Mouse (Mus musculus) CD4-positive helper T cell, adult 2 months (primary cell): ENCODE results near the gene A630089N07Rik.
A peak's percentile ranks its signal among the peaks of the same experiment; 100 is the strongest.
"Not testable (repeated sequence)": the region's sequence is repeated elsewhere in the genome, so short reads cannot be mapped to it uniquely, and the experiment has no call there.

Experiments
- DNase-seq: peaks from one replicate; pipeline ENCODE4 v3.0.0-alpha.2; 2012; ENCODE audit warnings: low read depth, missing footprints, low spot score

A630089N07Rik gene

DNA sequence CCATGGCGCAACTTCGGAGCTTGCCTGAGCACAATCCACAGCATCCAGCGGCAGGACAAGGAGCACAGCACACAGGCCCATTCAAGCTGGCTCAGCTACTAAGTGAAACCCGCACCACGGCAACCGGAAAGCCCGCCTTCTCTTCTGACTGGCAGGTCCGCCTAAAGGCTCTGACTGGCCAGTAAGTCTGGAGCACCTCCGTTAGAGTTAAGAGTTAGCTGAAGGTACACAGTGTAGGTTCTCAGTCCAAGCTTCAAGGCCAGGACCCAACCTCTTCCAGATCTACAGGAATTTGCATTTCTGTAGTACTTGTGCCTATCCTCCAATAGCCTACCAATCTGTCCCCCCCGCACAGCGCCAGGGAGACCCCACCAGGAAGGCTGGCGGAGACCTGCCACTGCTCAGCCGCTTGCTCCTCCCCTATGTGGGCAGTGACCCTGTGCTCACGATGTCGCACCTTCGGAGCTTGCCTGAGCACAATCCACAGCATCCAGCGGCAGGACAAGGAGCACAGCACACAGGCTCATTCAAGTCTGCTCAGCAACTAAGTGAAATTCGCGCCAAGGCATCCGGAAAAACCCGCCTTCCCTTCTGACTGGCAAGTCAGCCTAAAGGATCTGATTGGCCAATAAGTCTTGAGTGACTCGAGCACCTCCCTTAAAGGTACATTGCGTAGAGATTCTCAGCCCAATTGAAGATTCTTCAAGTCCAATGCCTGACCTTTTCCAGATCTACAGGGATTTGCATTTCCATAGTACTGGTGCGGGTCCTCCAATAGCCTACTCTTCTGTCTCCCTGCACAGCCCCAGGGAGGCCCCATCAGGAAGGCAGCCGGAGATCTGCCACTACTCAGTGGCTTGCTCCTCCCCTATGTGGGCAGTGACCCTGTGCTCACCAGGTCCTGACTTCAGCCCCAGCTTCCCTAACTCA is at the start of gene A630089N07Rik:
A630089N07Rik (minus strand) TSS at position 562 of the 930 bp plus-strand sequence.
- DNase-seq: peak; percentile 86

- DNase-seq: no peak
Observed at GRCm38 (mm10) chr16:98107109-98107508, 24.9 kb upstream of the A630089N07Rik start.

DNA sequence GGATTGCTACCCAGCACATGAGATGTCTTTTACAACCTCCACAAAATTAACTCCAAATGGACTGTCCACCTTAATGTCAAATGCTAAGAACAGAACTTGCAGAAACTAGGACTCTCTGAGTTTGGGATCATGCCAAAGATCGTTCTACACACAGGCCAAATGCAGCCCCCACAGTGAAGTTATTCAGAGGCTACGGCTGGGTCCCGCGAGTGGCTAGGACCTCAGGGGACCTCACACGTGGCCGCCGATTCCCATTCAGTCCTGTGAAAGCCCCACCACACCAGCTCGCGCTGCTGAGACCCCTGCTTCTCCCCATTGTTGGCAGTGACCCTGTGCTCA is 731 bp downstream of the A630089N07Rik start:
- DNase-seq: not testable (repeated sequence)

DNA sequence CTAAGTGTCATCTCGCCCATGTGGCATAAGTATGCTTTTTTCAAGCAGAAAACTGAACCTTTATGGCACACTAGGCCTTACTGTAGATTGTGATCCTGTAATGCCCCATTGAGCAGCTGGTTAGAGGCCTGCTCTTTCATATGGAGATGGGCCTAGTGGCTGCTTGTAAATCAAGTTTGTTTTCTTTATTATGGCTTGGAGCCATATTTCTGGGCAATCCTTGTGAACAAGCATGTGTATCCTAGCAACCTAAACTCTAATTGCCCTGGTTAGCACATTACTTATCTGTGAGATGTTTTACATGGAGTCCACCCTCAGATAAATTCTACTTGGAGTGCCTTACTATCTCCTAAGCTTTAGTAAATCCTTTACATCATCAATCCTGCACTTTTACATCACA is 1.1 kb downstream of the A630089N07Rik start:
- peak; percentile 4 for DNase-seq

DNA sequence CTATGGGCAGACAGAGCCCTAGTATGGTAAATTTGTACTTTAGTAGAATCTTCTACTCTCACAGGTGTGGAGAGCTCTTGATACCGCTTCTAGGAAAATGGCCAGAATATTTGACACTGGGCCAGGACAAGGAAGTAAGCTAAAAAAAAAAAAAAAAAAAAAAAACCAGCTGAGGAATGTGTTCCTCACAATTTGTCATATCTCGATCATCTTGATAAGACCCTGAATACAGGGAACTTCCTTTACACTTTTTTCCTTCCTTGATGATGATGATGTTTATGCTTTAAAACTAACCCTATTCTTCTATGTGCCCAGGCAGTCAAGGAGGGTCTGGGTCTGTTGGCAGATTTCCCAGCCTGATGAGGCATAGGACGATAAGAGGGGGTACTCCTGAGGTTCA is 2.9 kb downstream of the A630089N07Rik start:
- not testable (repeated sequence) for DNase-seq

DNA sequence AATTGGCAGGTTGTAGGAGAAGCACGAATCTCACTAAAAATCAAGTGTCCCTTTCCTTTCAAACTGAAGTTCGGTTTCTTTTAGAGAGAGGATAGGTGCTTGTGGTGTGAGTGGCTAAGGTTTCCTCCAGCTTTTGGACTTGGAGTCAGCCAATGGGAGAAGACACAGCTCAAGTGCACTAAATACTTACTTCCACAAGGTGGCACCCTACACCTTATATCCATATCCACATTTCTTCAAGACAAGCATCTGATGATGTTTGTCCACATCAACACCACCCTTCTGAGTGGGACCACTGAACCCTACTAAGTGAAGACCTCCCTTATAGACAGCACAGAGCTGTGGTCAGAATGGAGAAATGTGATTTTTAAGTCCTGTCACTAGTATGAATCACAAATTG is 40.6 kb downstream of the A630089N07Rik start:
- DNase-seq: peak; percentile 58

DNA sequence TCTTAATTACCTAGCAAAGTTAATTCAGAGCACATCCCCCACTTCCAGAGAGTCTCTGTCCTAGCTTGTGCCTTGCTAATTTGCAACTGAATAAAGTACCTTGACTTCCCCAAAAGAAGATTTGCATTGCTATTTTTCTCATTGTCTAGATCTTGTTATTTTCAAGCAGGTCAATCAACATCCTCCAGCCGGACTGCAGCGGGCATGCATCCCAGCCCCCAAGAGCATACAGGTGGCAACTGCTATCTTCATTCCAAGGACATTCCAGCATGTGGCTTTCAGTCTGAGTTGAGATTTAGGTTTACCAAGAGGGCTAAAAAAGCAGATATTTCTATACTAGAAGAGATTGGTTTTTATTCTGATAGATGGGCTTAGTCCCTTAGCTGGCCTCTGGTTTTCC is 47.3 kb downstream of the A630089N07Rik start:
- DNase-seq: not testable (repeated sequence)

GRCm38 (mm10) chr16:98026186-98026585 is 56.1 kb downstream of the A630089N07Rik start:
- DNase-seq: not testable (repeated sequence)

DNA sequence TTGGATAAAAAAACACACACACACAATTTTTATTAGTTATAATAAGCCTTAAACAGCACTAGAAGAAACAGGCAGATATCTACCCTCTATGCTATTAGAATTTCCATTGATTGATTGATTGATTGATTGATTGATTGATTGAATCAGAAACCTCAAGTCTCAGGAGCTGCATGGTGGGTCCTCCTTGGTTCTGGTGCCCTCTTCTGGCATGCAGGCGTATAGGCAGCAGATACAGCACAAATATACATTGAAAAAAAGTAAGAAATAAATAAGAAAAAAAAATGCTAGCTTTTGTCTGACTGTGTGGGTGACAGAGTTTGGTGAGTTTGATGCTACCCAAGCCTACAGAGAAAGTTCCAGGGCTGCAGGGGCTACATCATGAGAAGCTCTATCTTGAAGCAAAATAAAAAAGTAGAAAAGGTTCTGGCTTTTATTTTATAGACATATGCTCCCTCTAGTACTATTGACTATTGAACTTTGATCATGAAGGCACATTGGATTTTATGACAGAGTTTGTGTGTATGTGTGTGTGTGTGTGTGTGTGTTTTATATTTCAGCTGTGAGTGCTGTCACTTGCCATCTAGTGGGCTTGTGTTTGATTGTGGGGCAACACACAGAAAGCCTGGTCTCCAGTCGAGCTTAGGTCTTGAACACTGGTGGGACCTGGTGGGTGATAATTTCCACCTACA is 59.4 kb downstream of the A630089N07Rik start:
- DNase-seq: peak; percentile 31

DNA sequence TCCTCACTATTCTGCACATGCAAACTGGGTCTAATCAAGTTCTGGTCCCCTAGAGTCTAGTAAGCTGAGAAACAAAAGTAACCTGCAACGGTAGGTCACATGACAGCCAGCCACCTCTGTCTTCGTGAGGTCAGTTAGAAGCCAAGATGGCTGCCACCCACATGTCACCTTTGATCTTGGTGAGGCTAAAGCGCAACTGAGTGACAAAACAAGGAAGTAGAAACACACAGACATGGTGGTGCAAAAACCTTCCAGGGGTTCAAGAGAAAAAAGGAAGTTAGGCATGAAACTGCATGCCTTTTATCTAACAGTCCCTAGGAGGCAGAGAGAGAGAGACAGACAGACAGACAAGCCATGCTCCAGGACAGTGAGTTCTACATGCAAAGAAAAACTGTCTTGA is 60.2 kb downstream of the A630089N07Rik start:
- no peak for DNase-seq

GRCm38 (mm10) chr16:97997383-97997731 is 84.9 kb downstream of the A630089N07Rik start:
- DNase-seq: not testable (repeated sequence)

DNA sequence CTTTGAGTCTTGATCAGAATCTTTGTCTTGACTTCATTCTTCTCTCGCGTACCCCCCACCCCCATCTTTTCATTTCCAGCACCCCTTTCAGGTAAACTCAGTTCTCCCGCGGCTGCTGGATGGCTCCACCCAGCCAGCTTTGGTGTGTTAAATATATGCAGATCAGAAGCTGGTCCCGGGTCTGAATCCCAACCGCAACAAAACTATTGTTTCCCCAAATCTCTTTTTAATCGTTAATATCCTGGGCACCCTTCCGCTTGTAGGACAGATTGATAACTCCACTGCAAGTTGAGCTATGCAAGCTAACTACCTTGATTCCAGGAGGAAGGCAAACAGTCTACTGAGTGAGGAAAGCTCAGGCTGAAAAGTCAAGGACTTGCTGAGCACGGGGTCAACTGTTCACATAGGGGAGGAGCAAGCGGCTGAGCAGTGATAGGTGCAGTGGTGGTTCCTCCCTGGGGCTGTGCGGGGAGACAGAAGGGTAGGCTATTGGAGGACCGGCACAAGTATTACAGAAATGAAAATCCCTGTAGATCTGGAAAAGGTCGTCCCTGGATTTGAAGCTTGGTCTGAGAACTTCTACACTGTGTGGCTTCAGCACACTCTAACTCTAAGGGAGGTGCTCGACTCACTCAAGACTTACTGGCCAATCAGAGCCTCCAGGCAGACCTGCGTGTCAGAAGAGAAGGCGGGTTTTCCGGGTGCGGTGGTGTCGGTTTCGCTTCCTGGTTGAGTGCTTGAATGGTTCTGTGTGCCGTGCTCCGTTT is 85.5 kb downstream of the A630089N07Rik start, which contains the start of gene B230307C23Rik:
B230307C23Rik (plus strand) TSS at position 700 of the 767 bp plus-strand sequence.
- peak; percentile 93 for DNase-seq

- DNase-seq: peak; percentile 13
Observed at GRCm38 (mm10) chr16:97995849-97996615, 86.2 kb downstream of the A630089N07Rik start.

GRCm38 (mm10) chr16:97992477-97992876 is 89.8 kb downstream of the A630089N07Rik start:
- not testable (repeated sequence) for DNase-seq

- DNase-seq: no peak
Observed at GRCm38 (mm10) chr16:97991517-97991916, 90.7 kb downstream of the A630089N07Rik start.

GRCm38 (mm10) chr16:97984589-97984988 is 97.7 kb downstream of the A630089N07Rik start:
- no peak for DNase-seq

DNA sequence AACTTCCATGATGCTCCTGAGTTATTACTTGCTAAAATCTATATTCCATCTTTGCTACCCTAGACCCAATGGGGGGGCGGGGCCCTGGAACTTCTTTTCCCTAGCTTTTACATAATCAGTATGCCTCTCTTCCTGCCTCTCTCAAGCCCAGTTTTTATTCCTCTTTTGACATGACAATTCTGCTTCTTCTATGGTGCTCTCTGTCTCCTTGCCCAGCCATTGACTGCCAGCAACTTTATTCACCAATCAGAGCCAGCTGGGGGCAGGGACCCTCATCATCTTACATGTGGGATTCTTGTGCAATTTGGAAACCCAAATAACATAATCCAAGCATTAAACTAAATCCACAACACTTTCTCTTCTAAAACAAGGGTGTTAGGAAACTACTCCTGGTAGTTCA is 100.9 kb downstream of the A630089N07Rik start:
- DNase-seq: no peak

GRCm38 (mm10) chr16:97977722-97978121 is 104.5 kb downstream of the A630089N07Rik start:
- DNase-seq: no peak

GRCm38 (mm10) chr16:97977277-97977676 is 105.0 kb downstream of the A630089N07Rik start:
- DNase-seq: no peak

GRCm38 (mm10) chr16:97963956-97964540 is 118.2 kb downstream of the A630089N07Rik start:
- DNase-seq: peak; percentile 62
